Mouse (Mus musculus) olfactory bulb, adult 2 months (tissue): ENCODE measurements around the gene Cdk8.

Experiments
- CTCF ChIP-seq: fragments of 200-500 bp; IDR thresholded peaks from 2 replicates; pipeline ENCODE4 v1.5.1; 2012; ENCODE audit warnings: low read depth, mild to moderate bottlenecking, low read length, moderate library complexity; ENCODE audit not compliant: insufficient read depth
- POLR2A ChIP-seq: fragments of 200-500 bp; IDR thresholded peaks from 2 replicates; pipeline ENCODE4 v1.6.1; 2012; ENCODE audit warnings: mild to moderate bottlenecking, low read depth, low read length, moderate library complexity; ENCODE audit not compliant: insufficient read depth

DNA sequence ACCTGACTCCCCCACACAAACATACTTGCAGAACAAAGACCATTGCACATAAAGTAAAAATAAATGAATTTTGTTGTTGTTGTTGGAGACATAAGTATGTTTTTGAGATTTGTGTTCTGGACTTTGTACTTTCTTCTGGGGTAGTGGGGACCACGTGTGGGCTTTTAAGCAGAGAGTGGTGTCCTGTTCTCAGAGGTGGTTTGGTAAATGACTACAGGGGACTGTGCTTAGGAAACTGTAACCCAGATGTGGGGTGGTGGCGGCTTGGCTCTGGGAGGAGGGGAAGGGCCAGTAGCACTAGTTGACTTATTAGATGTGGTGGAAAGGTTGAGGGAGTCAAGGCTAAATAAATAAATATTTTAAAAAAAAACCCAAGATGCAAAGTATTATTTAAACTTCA, 9.7 kb downstream of the Cdk8 start:
- TF ChIP-seq POLR2A, result no peak
- TF ChIP-seq CTCF, result no peak
